Mouse (Mus musculus): ENCODE measurements around the gene Il27ra. TPM values are rescaled to one million over a fixed set of nuclear protein-coding genes. Genes with fewer than 3 reads are reported as not detected.
A peak's percentile ranks its signal among the peaks of the same experiment; 100 is the strongest.

Il27ra gene
- polyA plus RNA-seq, 1 experiment: not detected

GRCm38 (mm10) chr8:84067911-84068310 is 25.5 kb upstream of the Il27ra start:
- no peak for TF ChIP-seq POLR2A (IDR thresholded peaks at IDR 0.05; ENCODE audit: insufficient read depth, low read depth, low read length)
- no peak for TF ChIP-seq CTCF (IDR thresholded peaks at IDR 0.05; ENCODE audit: insufficient read depth, low read depth, low read length)
- H3K4me3 ChIP-seq (ENCODE audit: insufficient read depth, low read depth, low read length): peak overlapping the region; percentile 25
- H3K27ac ChIP-seq (ENCODE audit: insufficient read depth, low read depth, low read length): no peak overlapping the region
- 65% methylated on average over 7 of the region's 7 CpGs for WGBS
- peaks cover 40% of the 10 kb centered on the region for H3K4me1 ChIP-seq (ENCODE audit: control insufficient read depth, insufficient read depth, low read length)

- Histone ChIP-seq H3K4me3 (ENCODE audit: insufficient read depth, low read depth, low read length) (peak overlapping the region; percentile 86), H3K4me1 (ENCODE audit: control insufficient read depth, insufficient read depth, low read length) (peaks cover 33% of the 10 kb centered on the region), H3K27ac (ENCODE audit: insufficient read depth, low read depth, low read length) (peak overlapping the region; percentile 73; the same call in 1 of the 2 replicates)
- TF ChIP-seq POLR2A (IDR thresholded peaks at IDR 0.05; ENCODE audit: insufficient read depth, low read depth, low read length): no peak
- no peak for TF ChIP-seq CTCF (IDR thresholded peaks at IDR 0.05; ENCODE audit: insufficient read depth, low read depth, low read length)
- under 1% methylated on average over 56 of the region's 58 CpGs for WGBS
Measured at GRCm38 (mm10) chr8:84067047-84067573, 24.7 kb upstream of the Il27ra start.

- Histone ChIP-seq H3K4me1 (ENCODE audit: control insufficient read depth, insufficient read depth, low read length) (peaks cover 26% of the 10 kb centered on the region), H3K4me3 (ENCODE audit: insufficient read depth, low read depth, low read length) (peak within 1 kb of the TSS; percentile 86), H3K27ac (ENCODE audit: insufficient read depth, low read depth, low read length) (peak within 1 kb of the TSS; percentile 90)
- peak; percentile 65 for TF ChIP-seq POLR2A (IDR thresholded peaks at IDR 0.05; ENCODE audit: insufficient read depth, low read depth, low read length)
- no peak for TF ChIP-seq CTCF (IDR thresholded peaks at IDR 0.05; ENCODE audit: insufficient read depth, low read depth, low read length)
- under 1% methylated on average over 51 of the region's 51 CpGs for WGBS
Measured at GRCm38 (mm10) chr8:84066291-84066930, 24.0 kb upstream of the Il27ra start, which contains the start of gene Rfx1. TSS of gene Rfx1 (plus strand) at chr8:84066834.

GRCm38 (mm10) chr8:84065457-84066072 is 23.2 kb upstream of the Il27ra start:
- peak overlapping the region; percentile 90 for H3K27ac ChIP-seq (ENCODE audit: insufficient read depth, low read depth, low read length)
- H3K4me3 ChIP-seq (ENCODE audit: insufficient read depth, low read depth, low read length): peak overlapping the region; percentile 82
- 9% methylated on average over 5 of the region's 5 CpGs for WGBS
- H3K4me1 ChIP-seq (ENCODE audit: control insufficient read depth, insufficient read depth, low read length): peaks cover 20% of the 10 kb centered on the region
- no peak for TF ChIP-seq CTCF (IDR thresholded peaks at IDR 0.05; ENCODE audit: insufficient read depth, low read depth, low read length)

- 97% methylated on average over 1 of the region's 1 CpGs for WGBS
Measured at GRCm38 (mm10) chr8:84065037-84065436, 22.6 kb upstream of the Il27ra start, which contains the start of gene Gm10643. TSS of gene Gm10643 (minus strand) at chr8:84065137.

GRCm38 (mm10) chr8:84063861-84064610 is 21.6 kb upstream of the Il27ra start:
- Histone ChIP-seq H3K4me3 (ENCODE audit: insufficient read depth, low read depth, low read length) (no peak overlapping the region), H3K4me1 (ENCODE audit: control insufficient read depth, insufficient read depth, low read length) (peaks cover 8% of the 10 kb centered on the region), H3K27ac (ENCODE audit: insufficient read depth, low read depth, low read length) (no peak overlapping the region)
- 77% methylated on average over 8 of the region's 8 CpGs for WGBS
- TF ChIP-seq POLR2A (IDR thresholded peaks at IDR 0.05; ENCODE audit: insufficient read depth, low read depth, low read length) (no peak), CTCF (IDR thresholded peaks at IDR 0.05; ENCODE audit: insufficient read depth, low read depth, low read length) (no peak)

More at GRCm38 (mm10) chr8:84065037-84065436, 22.6 kb upstream of the Il27ra start, which contains the start of gene Gm10643:
- H3K4me1 ChIP-seq (ENCODE audit: control insufficient read depth, insufficient read depth, low read length): peaks cover 15% of the 10 kb centered on the region
- H3K4me3 ChIP-seq (ENCODE audit: insufficient read depth, low read depth, low read length): peak within 1 kb of the TSS; percentile 82
- TF ChIP-seq POLR2A (IDR thresholded peaks at IDR 0.05; ENCODE audit: insufficient read depth, low read depth, low read length) (no peak), CTCF (IDR thresholded peaks at IDR 0.05; ENCODE audit: insufficient read depth, low read depth, low read length) (no peak)
- peak within 1 kb of the TSS; percentile 90 for H3K27ac ChIP-seq (ENCODE audit: insufficient read depth, low read depth, low read length)

GRCm38 (mm10) chr8:84060245-84060644 is 17.9 kb upstream of the Il27ra start:
- Histone ChIP-seq H3K27ac (ENCODE audit: insufficient read depth, low read depth, low read length) (no peak overlapping the region), H3K4me1 (ENCODE audit: control insufficient read depth, insufficient read depth, low read length) (no peaks in the 10 kb centered on the region), H3K4me3 (ENCODE audit: insufficient read depth, low read depth, low read length) (no peak overlapping the region)
- TF ChIP-seq CTCF (IDR thresholded peaks at IDR 0.05; ENCODE audit: insufficient read depth, low read depth, low read length) (no peak), POLR2A (IDR thresholded peaks at IDR 0.05; ENCODE audit: insufficient read depth, low read depth, low read length) (no peak)
- WGBS: 91% methylated on average over 2 of the region's 2 CpGs

- H3K4me3 ChIP-seq (ENCODE audit: insufficient read depth, low read depth, low read length): no peak overlapping the region
- 92% methylated on average over 2 of the region's 2 CpGs for WGBS
- TF ChIP-seq POLR2A (IDR thresholded peaks at IDR 0.05; ENCODE audit: insufficient read depth, low read depth, low read length) (no peak), CTCF (IDR thresholded peaks at IDR 0.05; ENCODE audit: insufficient read depth, low read depth, low read length) (no peak)
- H3K27ac ChIP-seq (ENCODE audit: insufficient read depth, low read depth, low read length): no peak overlapping the region
- H3K4me1 ChIP-seq (ENCODE audit: control insufficient read depth, insufficient read depth, low read length): no peaks in the 10 kb centered on the region
Measured at GRCm38 (mm10) chr8:84059226-84059625, 16.8 kb upstream of the Il27ra start.
